Mouse (Mus musculus) cerebellum, adult (tissue): ENCODE results near the gene Rinl.

ENCODE experiments used
- ATAC-seq: cut with Nextera tagmentation; 2 replicates; pipeline ENCODE4 v1.9.2; 2017; ENCODE audit warnings: mild to moderate bottlenecking, moderate library complexity, mixed read lengths; ENCODE audit not compliant: insufficient number of reproducible peaks, low FRiP score, low TSS enrichment

The Rinl gene

DNA sequence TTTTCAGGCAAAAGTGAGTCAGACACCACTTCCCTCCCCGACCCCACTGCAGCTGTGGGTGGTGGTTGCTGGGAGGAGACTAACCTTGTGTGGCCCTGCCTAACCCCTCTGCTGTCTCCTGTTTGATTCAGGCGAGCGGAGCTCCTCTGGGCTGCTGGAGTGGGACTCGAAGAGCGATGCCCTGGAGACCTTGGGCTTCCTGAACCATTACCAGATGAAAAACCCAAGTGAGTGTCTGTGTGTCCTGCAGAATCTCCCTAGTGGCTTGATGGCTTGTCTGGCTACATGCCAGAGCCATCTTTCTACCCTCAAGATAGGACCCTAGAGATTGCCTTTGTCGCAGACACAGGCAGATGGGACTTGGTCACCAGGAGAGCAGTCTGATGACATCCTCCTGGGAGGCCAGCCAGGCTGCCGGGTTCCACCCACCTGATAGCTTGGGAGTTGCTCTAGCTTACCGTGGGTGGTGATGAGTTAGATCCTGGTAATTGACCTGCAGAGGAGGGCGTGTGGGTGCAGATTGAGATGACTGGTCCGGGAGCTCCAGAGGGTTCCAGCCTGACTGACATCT is 32.6 kb downstream of the Rinl start:
- ATAC-seq = 0 out of 2 replicates have a peak, but pooled peaks have one; percentile 10

DNA sequence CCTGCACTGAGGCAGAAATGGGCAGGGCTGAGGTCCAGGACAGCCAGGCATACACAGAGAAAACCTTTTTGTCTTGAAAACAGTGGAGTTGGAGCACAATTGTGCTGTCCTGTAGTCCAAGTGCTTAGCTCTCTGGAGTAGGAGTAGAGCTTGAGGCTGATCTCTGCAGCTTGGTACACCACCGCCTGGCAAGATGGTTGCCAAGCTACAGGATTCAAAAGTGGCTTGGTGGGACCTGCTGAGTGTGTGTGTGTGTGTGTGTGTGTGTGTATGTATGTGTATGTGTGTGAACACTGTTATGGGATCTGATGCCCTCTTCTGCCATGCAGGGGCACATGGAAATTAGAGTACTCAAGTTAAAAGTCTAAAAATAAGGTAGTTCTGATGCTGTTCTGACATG is 33.8 kb downstream of the Rinl start:
- ATAC-seq = no peak

GRCm38 (mm10) chr7:28822993-28823903 is 34.5 kb downstream of the Rinl start:
- ATAC-seq = no peak

DNA sequence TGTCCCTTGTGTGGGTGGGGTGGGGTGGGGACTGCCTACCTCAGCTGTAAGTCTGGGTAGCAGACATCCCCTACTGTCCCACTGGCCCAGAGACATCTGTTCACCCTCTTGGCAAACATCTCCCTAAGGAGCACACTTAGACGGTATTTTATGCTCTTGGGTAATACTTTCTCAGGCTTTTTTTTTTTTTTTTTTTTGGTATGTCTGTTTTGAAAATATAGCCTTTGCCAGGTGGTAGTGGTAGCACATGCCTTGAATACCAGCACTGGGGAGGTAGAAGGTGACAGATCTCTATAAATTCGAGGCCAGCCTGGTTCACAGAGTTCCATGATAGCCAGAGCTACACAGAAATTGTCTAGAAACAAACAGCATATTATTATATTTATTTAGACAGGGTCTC is 35.2 kb downstream of the Rinl start:
- ATAC-seq = no peak

DNA sequence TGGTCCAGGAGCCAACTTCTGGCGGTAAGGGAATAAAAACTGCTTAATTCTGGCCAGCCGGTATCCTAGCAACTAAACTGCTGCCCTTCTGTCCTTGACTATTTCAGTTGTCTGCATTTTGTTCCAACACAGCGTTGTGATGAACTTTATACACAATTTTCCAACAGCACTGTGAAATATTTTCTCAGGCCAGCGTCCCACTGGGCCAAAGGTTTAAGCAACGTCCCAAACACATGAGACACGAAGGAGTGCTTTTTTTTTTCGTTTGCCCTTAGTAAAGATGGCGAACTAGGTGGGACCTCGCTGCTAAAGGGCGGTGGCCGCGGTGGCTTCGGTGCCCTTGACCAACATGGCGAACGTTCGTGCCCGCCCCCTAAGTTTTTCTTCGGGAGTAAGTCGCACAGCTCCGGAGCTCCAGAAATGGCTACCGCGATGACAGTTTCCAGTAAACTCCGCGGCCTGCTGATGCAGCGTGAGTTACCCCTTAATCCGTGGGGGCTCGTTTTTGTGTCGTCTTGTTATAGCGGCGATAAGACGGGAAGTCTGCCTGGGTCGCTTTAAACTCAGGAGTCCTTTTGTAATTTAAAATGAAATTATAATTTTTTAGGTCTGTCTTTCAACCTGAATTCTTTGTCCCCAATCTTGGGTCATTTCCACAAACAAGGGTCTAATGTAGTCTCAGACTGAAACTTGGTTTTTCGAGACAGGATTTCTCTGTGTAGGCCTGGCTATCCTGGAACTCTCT is 36.3 kb downstream of the Rinl start, which contains the start of gene Ech1:
Ech1 (plus strand) TSS at position 277 of the 745 bp plus-strand sequence.
- ATAC-seq = peak; percentile 60; the same call in 1 of the 2 replicates

DNA sequence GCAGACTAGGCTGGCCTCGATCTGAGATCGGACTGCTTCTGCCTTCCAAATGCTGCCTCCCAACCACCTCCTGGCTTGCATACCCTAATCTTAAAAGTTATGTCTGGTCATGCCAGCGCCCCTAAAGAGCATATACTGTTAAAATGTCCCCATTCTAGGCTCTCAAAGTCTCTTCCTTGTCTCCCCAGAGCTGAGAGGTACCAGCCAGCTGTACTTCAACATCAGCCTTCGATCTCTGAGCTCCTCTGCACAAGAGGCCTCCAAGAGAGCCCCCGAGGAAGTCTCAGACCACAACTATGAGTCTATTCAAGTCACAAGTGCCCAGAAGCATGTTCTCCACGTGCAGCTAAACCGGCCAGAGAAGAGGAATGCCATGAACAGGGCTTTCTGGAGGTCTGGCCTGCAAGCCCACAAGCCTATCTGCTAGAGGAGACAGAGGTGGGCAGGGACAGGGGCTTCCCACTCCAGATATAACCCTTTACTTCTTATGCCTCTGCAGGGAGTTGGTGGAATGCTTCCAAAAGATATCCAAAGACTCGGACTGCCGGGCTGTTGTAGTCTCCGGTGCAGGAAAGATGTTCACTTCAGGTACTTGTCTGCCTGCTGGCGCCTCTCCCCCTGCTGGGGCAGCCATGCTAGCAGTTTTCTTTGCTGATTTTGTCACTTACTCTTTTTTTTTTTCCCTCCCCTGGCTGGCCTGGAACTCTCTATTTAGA is 37.1 kb downstream of the Rinl start:
- no peak for ATAC-seq

- no peak for ATAC-seq
These were observed 37.6 kb downstream of the Rinl start for GRCm38 (mm10) chr7:28826402-28826772.

DNA sequence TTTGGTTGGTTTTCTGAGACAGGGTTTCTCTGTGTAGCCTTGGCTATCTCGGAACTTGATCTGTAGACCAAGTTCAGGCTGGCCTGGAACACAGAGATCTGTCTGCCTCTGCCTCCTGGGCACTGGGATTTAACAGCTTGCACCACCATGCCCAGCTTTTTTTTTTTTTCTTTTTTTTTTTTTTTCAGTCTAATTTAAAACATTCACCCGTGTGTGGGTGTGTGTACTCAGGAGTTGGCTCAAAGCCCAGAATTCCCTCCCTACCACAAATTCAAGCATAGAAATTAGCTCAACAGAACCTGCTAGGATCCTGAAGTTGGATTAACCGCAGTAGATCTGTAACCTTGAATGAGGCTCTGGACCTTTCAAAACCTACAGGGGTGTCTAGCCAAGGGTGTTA is 38.6 kb downstream of the Rinl start:
- ATAC-seq = no peak

- ATAC-seq = no peak
These were observed 41.1 kb downstream of the Rinl start for GRCm38 (mm10) chr7:28829821-28830220.

DNA sequence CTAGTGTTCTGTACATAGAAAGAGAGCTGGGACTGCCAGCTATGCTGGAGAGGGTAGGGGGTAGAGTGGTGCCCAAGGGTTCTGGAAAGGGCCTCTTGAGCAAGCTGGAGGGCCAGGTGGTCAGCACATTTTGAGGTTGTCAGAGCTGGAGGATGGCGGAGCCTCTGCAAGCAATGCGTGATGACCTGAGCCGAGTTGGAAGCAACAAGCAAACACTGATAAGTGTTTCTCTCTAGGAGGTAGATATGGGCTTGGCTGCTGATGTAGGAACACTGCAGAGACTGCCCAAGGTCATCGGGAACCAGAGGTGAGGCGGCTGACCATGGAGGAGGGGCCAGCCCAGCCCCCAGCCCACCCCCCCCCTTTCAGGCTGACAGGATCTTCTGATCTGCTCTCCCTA is 42.2 kb downstream of the Rinl start:
- ATAC-seq = no peak

GRCm38 (mm10) chr7:28831411-28832125 is 42.8 kb downstream of the Rinl start:
- no peak for ATAC-seq

GRCm38 (mm10) chr7:28832137-28832536 is 43.4 kb downstream of the Rinl start:
- ATAC-seq = no peak

- ATAC-seq = no peak
These were observed 45.1 kb downstream of the Rinl start, which contains the start of gene Lgals4 for GRCm38 (mm10) chr7:28833723-28834347. Gene Lgals4, plus strand, starts transcription at chr7:28833854.

- no peak for ATAC-seq
These were observed 48.2 kb downstream of the Rinl start for GRCm38 (mm10) chr7:28836936-28837335.

- no peak for ATAC-seq
These were observed 49.6 kb downstream of the Rinl start for GRCm38 (mm10) chr7:28838331-28838730.

- no peak for ATAC-seq
These were observed 58.5 kb downstream of the Rinl start for GRCm38 (mm10) chr7:28847273-28847672.
